9 mouse cellular contexts compared by ENCODE assay signal in the genomic region with DNA sequence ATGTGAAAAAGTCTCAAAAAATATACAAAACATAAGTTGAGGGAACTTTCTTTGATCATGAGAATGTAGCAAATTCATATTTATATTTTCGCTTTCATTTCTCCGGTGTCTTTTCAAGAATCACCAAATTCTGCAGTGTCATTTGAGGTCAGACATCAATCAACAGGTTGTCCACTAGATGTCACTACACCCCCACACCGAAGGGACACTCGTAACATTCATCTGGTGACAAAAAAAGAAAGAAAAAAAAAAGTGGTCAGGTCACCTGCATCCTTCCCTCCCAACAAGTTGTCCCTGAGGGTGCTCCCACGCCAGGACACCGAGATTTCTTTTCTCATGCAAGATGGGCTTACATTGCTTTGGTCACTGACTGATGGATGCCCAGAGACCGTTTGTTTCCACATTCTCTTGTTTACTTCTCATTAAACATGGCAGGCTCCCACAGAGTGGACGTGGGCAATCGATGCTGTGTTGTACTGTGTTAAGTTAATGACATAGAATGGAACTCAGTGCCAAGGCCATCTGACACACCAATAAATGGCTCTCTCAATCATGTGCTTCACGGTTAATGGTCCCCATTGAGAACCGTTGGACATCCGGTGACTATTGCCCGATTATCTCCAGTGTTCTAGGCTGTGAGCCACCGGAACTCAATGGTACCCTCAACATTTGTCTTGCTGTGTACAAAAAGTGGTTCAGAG.
DNase-seq lines count a peak whose midpoint lies in the region; ATAC-seq and TF ChIP-seq lines count a peak whose summit lies in the region.
"Had no signal": no experiment of that assay in that cellular context is flagged by ENCODE, and none has a peak within 500 bp of the region (broad histone marks: within the 10 kb centered on the region; RNA-seq: fewer than 3 reads in every experiment).

No protein-coding gene starts in this region.

- TF ChIP-seq CTCF in heart, postnatal 0 days (IDR thresholded peaks at IDR 0.05; ENCODE audit: low read depth) = peak; percentile 75
- peak; percentile 31; the same call in 1 of the 2 replicates for TF ChIP-seq CTCF in bone marrow, adult 2 months (IDR thresholded peaks at IDR 0.05; ENCODE audit: control insufficient read depth, insufficient read depth, low read length)

- no peak overlapping the region for H3K4me2 ChIP-seq in heart, postnatal 0 days (ENCODE audit: low read depth, low read length)
- no peak overlapping the region for H3K4me2 ChIP-seq in heart, embryonic 11.5 days
- no peak overlapping the region for H3K4me2 ChIP-seq in intestine, embryonic 16.5 days (ENCODE audit: low read depth, low read length)
- H3K4me2 ChIP-seq: heart, embryonic 15.5 days had no signal

- 72% methylated on average over 14 of the region's 14 CpGs for WGBS in heart, postnatal 0 days
- 80% methylated on average over 14 of the region's 14 CpGs for WGBS in heart, embryonic 11.5 days (ENCODE audit: insufficient replicate concordance)
- 52% methylated on average over 14 of the region's 14 CpGs for WGBS in bone marrow, adult 2 months
- WGBS in intestine, embryonic 16.5 days = 82% methylated on average over 14 of the region's 14 CpGs

- no peaks in the 10 kb centered on the region for H3K4me1 ChIP-seq in heart, postnatal 0 days (ENCODE audit: control insufficient read depth, insufficient read depth)
- H3K4me1 ChIP-seq in heart, embryonic 11.5 days (ENCODE audit: control insufficient read depth, insufficient read depth, low read length) = peaks cover 5% of the 10 kb centered on the region
- H3K4me1 ChIP-seq in bone marrow, adult 2 months (ENCODE audit: control insufficient read depth, insufficient read depth, low read length) = no peaks in the 10 kb centered on the region
- no peaks in the 10 kb centered on the region for H3K4me1 ChIP-seq in intestine, embryonic 16.5 days (ENCODE audit: control insufficient read depth, insufficient read depth, low read length)

- no peak overlapping the region for H3K9ac ChIP-seq in heart, postnatal 0 days (replicated peaks; ENCODE audit: low read depth, low read length)
- no peak overlapping the region for H3K9ac ChIP-seq in heart, embryonic 11.5 days (ENCODE audit: low read depth, low read length)
- H3K9ac ChIP-seq in intestine, embryonic 16.5 days (ENCODE audit: low read depth, low read length) = no peak overlapping the region
- H3K9ac ChIP-seq: heart, embryonic 15.5 days had no signal

- H3K9me3 ChIP-seq in heart, postnatal 0 days (replicated peaks; ENCODE audit: control insufficient read depth, low read length) = no peaks in the 10 kb centered on the region
- H3K9me3 ChIP-seq in heart, embryonic 11.5 days (replicated peaks; ENCODE audit: control insufficient read depth, low read length) = no peaks in the 10 kb centered on the region
- H3K9me3 ChIP-seq in intestine, embryonic 16.5 days (ENCODE audit: control insufficient read depth, low read length) = no peaks in the 10 kb centered on the region
- H3K9me3 ChIP-seq: heart, embryonic 15.5 days had no signal

- H3K27me3 ChIP-seq in heart, postnatal 0 days (ENCODE audit: control insufficient read depth, insufficient read depth, low read length) = no peaks in the 10 kb centered on the region
- H3K27me3 ChIP-seq in heart, embryonic 11.5 days (ENCODE audit: control insufficient read depth, insufficient read depth, low read length) = no peaks in the 10 kb centered on the region
- H3K27me3 ChIP-seq in intestine, embryonic 16.5 days (replicated peaks; ENCODE audit: control insufficient read depth, insufficient read depth, low read length) = no peaks in the 10 kb centered on the region
- H3K27me3 ChIP-seq: heart, embryonic 15.5 days had no signal

- H3K36me3 ChIP-seq in heart, postnatal 0 days (replicated peaks; ENCODE audit: control insufficient read depth, insufficient read depth, low read length) = no peaks in the 10 kb centered on the region
- H3K36me3 ChIP-seq in heart, embryonic 11.5 days (ENCODE audit: control insufficient read depth, insufficient read depth, low read length) = no peaks in the 10 kb centered on the region
- H3K36me3 ChIP-seq in intestine, embryonic 16.5 days (ENCODE audit: control insufficient read depth, insufficient read depth, low read length) = no peaks in the 10 kb centered on the region
- H3K36me3 ChIP-seq: heart, embryonic 15.5 days had no signal

- no peak for TF ChIP-seq EP300 in heart, postnatal 0 days (IDR thresholded peaks at IDR 0.05; ENCODE audit: low read depth)

- ATAC-seq in heart, postnatal 0 days (ENCODE audit: insufficient read depth, low read depth) = no peak
- no peak for ATAC-seq in heart, embryonic 11.5 days (replicated peaks; ENCODE audit: insufficient number of reproducible peaks, low FRiP score, low TSS enrichment)
- ATAC-seq in intestine, embryonic 16.5 days = no peak

- TF ChIP-seq POLR2A in bone marrow, adult 2 months (IDR thresholded peaks at IDR 0.05; ENCODE audit: borderline replicate concordance, control insufficient read depth, low read depth, low read length) = no peak

- H3K27ac ChIP-seq in heart, postnatal 0 days (ENCODE audit: low read depth) = no peak overlapping the region
- no peak overlapping the region for H3K27ac ChIP-seq in heart, embryonic 11.5 days (ENCODE audit: low read depth, low read length)
- H3K27ac ChIP-seq in bone marrow, adult 2 months (ENCODE audit: control insufficient read depth, insufficient read depth, low read depth, low read length, poor library complexity) = no peak overlapping the region
- H3K27ac ChIP-seq in intestine, embryonic 16.5 days (ENCODE audit: low read length) = no peak overlapping the region
- H3K27ac ChIP-seq: heart, embryonic 15.5 days had no signal

- no peak overlapping the region for H3K4me3 ChIP-seq in heart, postnatal 0 days (ENCODE audit: low read depth, low read length)
- H3K4me3 ChIP-seq in heart, embryonic 11.5 days (ENCODE audit: low read depth, low read length) = no peak overlapping the region
- no peak overlapping the region for H3K4me3 ChIP-seq in bone marrow, adult 2 months (replicated peaks; ENCODE audit: control insufficient read depth, low read depth, low read length)
- H3K4me3 ChIP-seq in intestine, embryonic 16.5 days (ENCODE audit: low read length) = no peak overlapping the region
- H3K4me3 ChIP-seq: heart, embryonic 15.5 days had no signal

- peak; percentile 19 for DNase-seq in heart, postnatal 0 days (ENCODE audit: low spot score)
- peak; percentile 15 for DNase-seq in thymus, postnatal 14 days
- DNase-seq in thymus, adult 18-20 months = no peak
- peak; percentile 34 for DNase-seq in kidney, postnatal 14 days
- peak; percentile 44 for DNase-seq in retina, postnatal 7 days (ENCODE audit: low read depth, low spot score)

Comparison
In these comparisons a context has a peak if more than half of its experiments do, and no peak if none do; other contexts are left out.
1. DNase-seq: peak in heart, postnatal 0 days (single experiment), thymus, postnatal 14 days (single experiment), kidney, postnatal 14 days (single experiment) and retina, postnatal 7 days (single experiment); none in thymus, adult 18-20 months (0 of 2).